Mouse (Mus musculus) gastrocnemius, adult 8-10 months (tissue): ENCODE results near the gene Rspo4. TPM values are rescaled to one million over a fixed set of nuclear protein-coding genes. Genes with fewer than 3 reads are reported as not detected.

Experiments used
- DNase-seq, 2 experiments: peaks; one replicate each; pipeline ENCODE4 v3.0.0; 2022; ENCODE audit warnings: low spot score in 2 of 2
- total RNA-seq, 4 experiments: library from RNA; stranded (reverse); gene quantifications; 2 replicates each; pipeline ENCODE4 v1.2.4; 2022

Rspo4 gene
- total RNA-seq, 4 experiments from 2014 or later: not detected

GRCm38 (mm10) chr2:151910919-151911500 is 68.3 kb downstream of the Rspo4 start, which contains the start of gene Angpt4:
Gene Angpt4, plus strand, starts transcription at chr2:151911210.
- DNase-seq: no peak

GRCm38 (mm10) chr2:151911751-151912150 is 69.0 kb downstream of the Rspo4 start:
- DNase-seq: no peak

- DNase-seq: no peak
Observed at GRCm38 (mm10) chr2:151914120-151914519, 71.4 kb downstream of the Rspo4 start.

GRCm38 (mm10) chr2:151915111-151915510 is 72.4 kb downstream of the Rspo4 start:
- no peak for DNase-seq

- DNase-seq: peak in 1 of 2 experiments; percentile 44
Observed at GRCm38 (mm10) chr2:151916061-151916831, 73.5 kb downstream of the Rspo4 start.

GRCm38 (mm10) chr2:151919140-151919539 is 76.4 kb downstream of the Rspo4 start:
- no peak for DNase-seq

- DNase-seq: no peak
Observed at GRCm38 (mm10) chr2:151921068-151921467, 78.3 kb downstream of the Rspo4 start.

GRCm38 (mm10) chr2:151921596-151921995 is 78.9 kb downstream of the Rspo4 start:
- DNase-seq: peak; percentile 45 to 60

Other genes starting within 250 kb of the Rspo4 start
- 10 to 100 TPM; 33.2 to 45.9 (median 39.9) TPM for gene Snph, start 210.3 kb upstream of the Rspo4 start, total RNA-seq
- not detected for gene Rad21l, start 174.4 kb upstream of the Rspo4 start, total RNA-seq
- 1 to 10 TPM in 3 of 4 experiments, under 1 TPM in 1; 0.46 to 1.8 (median 1.3) TPM for gene Tmem74b, start 140.9 kb upstream of the Rspo4 start, total RNA-seq
- 10 to 100 TPM; 15.4 to 17.7 (median 16.8) TPM for gene Psmf1, start 98.7 kb upstream of the Rspo4 start, total RNA-seq
- gene Angpt4, start 68.3 kb downstream of the Rspo4 start, total RNA-seq: under 1 TPM in 1 of 4 experiments, not detected in 3; 0.16 TPM
- 1 to 10 TPM; 1.3 to 1.5 (median 1.4) TPM for gene Fam110a, start 137.3 kb downstream of the Rspo4 start, total RNA-seq
- gene Slc52a3, start 153.6 kb downstream of the Rspo4 start, total RNA-seq: under 1 TPM; 0.31 to 0.72 (median 0.57) TPM
- gene Scrt2, start 238.6 kb downstream of the Rspo4 start, total RNA-seq: not detected